Mouse (Mus musculus): ENCODE measurements around the gene Sephs2.

DNA sequence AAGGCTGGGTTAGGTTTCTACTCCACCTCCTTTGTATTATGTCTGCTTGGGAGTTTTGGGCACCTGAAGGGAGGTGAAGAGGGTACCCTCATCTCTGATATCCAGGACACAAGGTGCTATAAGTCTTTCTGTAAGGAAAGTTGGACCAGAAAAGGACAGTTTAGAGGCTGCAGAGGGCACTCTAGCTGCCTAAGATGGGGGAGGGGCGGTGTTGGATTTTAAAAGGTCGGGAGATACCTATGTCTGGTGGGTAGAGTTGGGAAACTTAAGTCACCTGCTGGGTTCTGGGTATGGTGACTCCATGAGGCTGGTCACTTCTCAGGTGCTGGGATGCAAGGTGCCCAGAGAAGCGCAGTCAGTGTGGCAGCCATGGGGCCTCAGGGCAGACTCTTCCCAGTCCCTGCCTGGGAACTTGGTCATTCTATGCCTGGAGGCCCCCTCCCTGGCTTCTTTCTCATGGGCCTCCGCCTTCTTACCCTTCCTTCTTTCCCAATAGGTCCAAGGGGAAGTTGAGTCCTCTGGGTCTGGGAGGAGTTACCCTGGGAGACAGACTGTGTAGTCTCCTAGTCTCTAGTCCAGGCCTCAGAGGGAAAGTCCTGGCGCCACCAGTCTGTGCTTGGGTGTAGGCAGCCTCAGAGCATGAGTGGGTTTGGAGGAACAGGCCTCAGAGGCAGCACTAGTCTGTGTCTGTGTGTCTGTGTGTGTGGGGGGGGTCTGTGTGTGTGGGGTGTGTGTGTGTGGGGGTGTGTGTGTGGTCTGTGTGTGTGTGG is 23.1 kb upstream of the Sephs2 start:
- TF ChIP-seq CTCF (IDR thresholded peaks at IDR 0.05; ENCODE audit: borderline replicate concordance, insufficient read depth, low read length) (no peak), POLR2A (IDR thresholded peaks at IDR 0.05; ENCODE audit: low read depth, low read length) (no peak)
